Mouse (Mus musculus) CD4-positive, CD25-positive, alpha-beta regulatory T cell, adult 4 months (primary cell): ENCODE results near the gene Tmem160. TPM values are rescaled to one million over a fixed set of nuclear protein-coding genes. Genes with fewer than 3 reads are reported as not detected.

ENCODE experiments used
- ATAC-seq: one replicate; pipeline ENCODE4 v1.8.0; 2017
- polyA plus RNA-seq, 2 experiments: library from polyadenylated mRNA; unstranded; fragments of 100-300 nt; shearing (Covaris generic); gene quantifications; one replicate each; pipeline ENCODE4 v1.2.1; 2017

Gene Tmem160
- polyA plus RNA-seq, 2 experiments from 2014 or later = 2.5 to 4.9 TPM

- ATAC-seq = no peak
Measured at GRCm38 (mm10) chr7:16451656-16452055, 923 bp upstream of the Tmem160 start.

- ATAC-seq = peak; percentile 27
Measured at GRCm38 (mm10) chr7:16453118-16453711, 636 bp downstream of the Tmem160 start.

GRCm38 (mm10) chr7:16455016-16455415 lies 2.4 kb downstream of the Tmem160 start:
- ATAC-seq = no peak

GRCm38 (mm10) chr7:16456289-16456688 lies 3.7 kb downstream of the Tmem160 start:
- no peak for ATAC-seq

GRCm38 (mm10) chr7:16460566-16460965 lies 8.0 kb downstream of the Tmem160 start:
- no peak for ATAC-seq

GRCm38 (mm10) chr7:16461151-16461550 lies 8.6 kb downstream of the Tmem160 start:
- no peak for ATAC-seq

GRCm38 (mm10) chr7:16461705-16462104 lies 9.1 kb downstream of the Tmem160 start:
- no peak for ATAC-seq

- ATAC-seq = peak; percentile 79
Measured at GRCm38 (mm10) chr7:16463214-16463613, 10.6 kb downstream of the Tmem160 start.

GRCm38 (mm10) chr7:16465160-16465559 lies 12.6 kb downstream of the Tmem160 start:
- peak; percentile 46 for ATAC-seq

GRCm38 (mm10) chr7:16465568-16465967 lies 13.0 kb downstream of the Tmem160 start:
- no peak for ATAC-seq

GRCm38 (mm10) chr7:16466565-16466964 lies 14.0 kb downstream of the Tmem160 start:
- ATAC-seq = no peak

GRCm38 (mm10) chr7:16468115-16468514 lies 15.5 kb downstream of the Tmem160 start:
- ATAC-seq = no peak

- ATAC-seq = no peak
Measured at GRCm38 (mm10) chr7:16471549-16471948, 19.0 kb downstream of the Tmem160 start.

GRCm38 (mm10) chr7:16472116-16472709 lies 19.6 kb downstream of the Tmem160 start:
- ATAC-seq = no peak

GRCm38 (mm10) chr7:16473847-16474246 lies 21.3 kb downstream of the Tmem160 start:
- ATAC-seq = no peak

- no peak for ATAC-seq
Measured at GRCm38 (mm10) chr7:16474445-16474844, 21.9 kb downstream of the Tmem160 start.

GRCm38 (mm10) chr7:16475321-16475720 lies 22.7 kb downstream of the Tmem160 start:
- ATAC-seq = no peak

GRCm38 (mm10) chr7:16475764-16476599 lies 23.4 kb downstream of the Tmem160 start:
- no peak for ATAC-seq

- ATAC-seq = no peak
Measured at GRCm38 (mm10) chr7:16476600-16476989, 24.0 kb downstream of the Tmem160 start.

- ATAC-seq = no peak
Measured at GRCm38 (mm10) chr7:16477628-16478027, 25.0 kb downstream of the Tmem160 start, which contains the start of gene Npas1. Npas1 (minus strand) TSS chr7:16477728.

GRCm38 (mm10) chr7:16488816-16489215 lies 36.2 kb downstream of the Tmem160 start:
- ATAC-seq = no peak

- no peak for ATAC-seq
Measured at GRCm38 (mm10) chr7:16489948-16490347, 37.4 kb downstream of the Tmem160 start.

GRCm38 (mm10) chr7:16491759-16492158 lies 39.2 kb downstream of the Tmem160 start:
- peak; percentile 84 for ATAC-seq

GRCm38 (mm10) chr7:16492211-16492610 lies 39.6 kb downstream of the Tmem160 start:
- ATAC-seq = no peak
